Mouse (Mus musculus) hindbrain, embryonic 14.5 days (tissue): ENCODE measurements around the gene Abca14. TPM values are rescaled to one million over a fixed set of nuclear protein-coding genes. Genes with fewer than 3 reads are reported as not detected.

Experiments
- ATAC-seq: fragments of 200-750 bp; cut with Nextera tagmentation; 2 replicates; pipeline ENCODE4 v1.8.0; 2017; ENCODE audit warnings: moderate number of reproducible peaks, mild to moderate bottlenecking, moderate TSS enrichment, moderate library complexity; ENCODE audit not compliant: low FRiP score
- DNase-seq: peaks from one replicate; pipeline ENCODE4 v3.0.0-alpha.2; 2015; ENCODE audit warnings: low spot score
- H3K27ac ChIP-seq: fragments of 300-500 bp; sonication (generic); 2 replicates; pipeline ENCODE4 v1.5.1; 2014; ENCODE audit warnings: mild to moderate bottlenecking, moderate library complexity
- H3K27me3 ChIP-seq: fragments of 300-500 bp; sonication (generic); 2 replicates; pipeline ENCODE4 v1.6.1; 2014; ENCODE audit warnings: mild to moderate bottlenecking, low read length, mixed read lengths; ENCODE audit not compliant: control insufficient read depth, insufficient read depth
- H3K36me3 ChIP-seq: fragments of 300-500 bp; sonication (generic); replicated peaks from 2 replicates; pipeline ENCODE4 v1.6.1; 2014; ENCODE audit not compliant: control insufficient read depth, insufficient read depth
- H3K4me1 ChIP-seq: fragments of 300-500 bp; sonication (generic); replicated peaks from 2 replicates; pipeline ENCODE4 v1.6.1; 2014; ENCODE audit warnings: antibody characterized with exemption, low read length, mixed read lengths; ENCODE audit not compliant: control insufficient read depth, insufficient read depth
- H3K4me2 ChIP-seq: fragments of 300-500 bp; sonication (generic); replicated peaks from 2 replicates; pipeline ENCODE4 v1.6.1; 2014; ENCODE audit warnings: mild to moderate bottlenecking, moderate library complexity
- H3K4me3 ChIP-seq: fragments of 300-500 bp; sonication (generic); replicated peaks from 2 replicates; pipeline ENCODE4 v1.5.1; 2014; ENCODE audit warnings: mild to moderate bottlenecking, low read length
- H3K9ac ChIP-seq: fragments of 300-500 bp; sonication (generic); 2 replicates; pipeline ENCODE4 v1.6.1; 2014
- H3K9me3 ChIP-seq: fragments of 300-500 bp; sonication (generic); 2 replicates; pipeline ENCODE4 v1.6.1; 2016; ENCODE audit warnings: low read length; ENCODE audit not compliant: control insufficient read depth
- WGBS: fragments of 180-500 bp; shearing (Covaris S2); extraction: QIAGEN DNeasy Blood & Tissue Kit; methylation state at CpG from one replicate; pipeline ENCODE4 v1.1.7; 2014; 5-methylcytosine and 5-hydroxymethylcytosine counted together
- polyA plus RNA-seq: library from polyadenylated mRNA; unstranded; fragments of >200 nt; fragmentation: Nextera tagmentation; extraction: Ambion mirVana; gene quantifications from 2 replicates; pipeline ENCODE4 v1.2.1, GENCODE M21; 2014

Abca14 gene
- polyA plus RNA-seq, 1 experiment from 2014 or later, result not detected

DNA sequence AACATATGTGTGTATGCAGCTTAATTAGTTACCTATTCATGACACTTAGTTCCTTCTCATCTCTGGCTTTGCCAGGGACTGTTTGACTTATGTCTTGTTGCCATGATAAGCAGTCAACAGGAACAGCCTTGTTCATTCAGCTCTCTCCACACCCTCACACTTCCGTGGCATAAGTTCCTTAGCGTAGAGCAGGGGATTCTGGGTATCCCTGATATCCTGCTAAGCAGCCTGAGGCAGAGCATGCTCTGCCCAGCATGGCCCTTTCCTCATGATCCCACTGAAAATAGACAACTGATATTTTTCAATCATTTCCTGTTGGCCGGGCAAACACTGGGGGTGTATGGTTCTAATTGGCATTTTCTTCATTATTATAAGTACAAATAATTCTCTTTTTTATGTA lies 26.1 kb upstream of the Abca14 start:
- WGBS, result 78% methylated on average over 3 of the region's 3 CpGs
- Histone ChIP-seq H3K4me1 (0 out of 2 replicates have a peak, but pooled peaks cover 2% of the 10 kb centered on the region), H3K27me3 (no peaks in the 10 kb centered on the region), H3K4me2 (no peak overlapping the region), H3K36me3 (no peaks in the 10 kb centered on the region), H3K9ac (no peak overlapping the region), H3K27ac (no peak overlapping the region), H3K4me3 (no peak overlapping the region), H3K9me3 (no peaks in the 10 kb centered on the region)
- ATAC-seq, result no peak
- no peak for DNase-seq

- H3K27ac ChIP-seq, result no peak overlapping the region
- H3K27me3 ChIP-seq, result no peaks in the 10 kb centered on the region
- H3K9me3 ChIP-seq, result no peaks in the 10 kb centered on the region
- H3K4me1 ChIP-seq, result 0 out of 2 replicates have a peak, but pooled peaks cover 2% of the 10 kb centered on the region
- ATAC-seq (no peak), DNase-seq (no peak)
- 37% methylated on average over 2 of the region's 2 CpGs for WGBS
- H3K4me3 ChIP-seq, result no peak overlapping the region
- no peaks in the 10 kb centered on the region for H3K36me3 ChIP-seq
- H3K4me2 ChIP-seq, result no peak overlapping the region
- H3K9ac ChIP-seq, result no peak overlapping the region
Measured at GRCm38 (mm10) chr7:120178935-120179334, 24.8 kb upstream of the Abca14 start.

GRCm38 (mm10) chr7:120180547-120180946 lies 23.2 kb upstream of the Abca14 start:
- Histone ChIP-seq H3K27me3 (no peaks in the 10 kb centered on the region), H3K36me3 (no peaks in the 10 kb centered on the region), H3K27ac (no peak overlapping the region), H3K4me3 (no peak overlapping the region), H3K4me1 (0 out of 2 replicates have a peak, but pooled peaks cover 2% of the 10 kb centered on the region), H3K9me3 (no peaks in the 10 kb centered on the region), H3K4me2 (no peak overlapping the region), H3K9ac (no peak overlapping the region)
- no peak for ATAC-seq
- 87% methylated on average over 5 of the region's 5 CpGs for WGBS
- DNase-seq, result no peak

- DNase-seq, result no peak
- Histone ChIP-seq H3K9me3 (no peaks in the 10 kb centered on the region), H3K4me1 (0 out of 2 replicates have a peak, but pooled peaks cover 2% of the 10 kb centered on the region), H3K27ac (no peak overlapping the region), H3K9ac (no peak overlapping the region), H3K4me3 (no peak overlapping the region), H3K4me2 (no peak overlapping the region), H3K27me3 (no peaks in the 10 kb centered on the region), H3K36me3 (no peaks in the 10 kb centered on the region)
- ATAC-seq, result no peak
- WGBS, result 93% methylated on average over 4 of the region's 4 CpGs
Measured at GRCm38 (mm10) chr7:120181401-120182230, 22.1 kb upstream of the Abca14 start.

- Histone ChIP-seq H3K4me2 (no peak overlapping the region), H3K4me3 (no peak overlapping the region), H3K9me3 (no peaks in the 10 kb centered on the region), H3K4me1 (0 out of 2 replicates have a peak, but pooled peaks cover 2% of the 10 kb centered on the region), H3K9ac (no peak overlapping the region), H3K36me3 (no peaks in the 10 kb centered on the region), H3K27ac (no peak overlapping the region), H3K27me3 (no peaks in the 10 kb centered on the region)
- ATAC-seq (no peak), DNase-seq (no peak)
Measured at GRCm38 (mm10) chr7:120182891-120183290, 20.9 kb upstream of the Abca14 start.

DNA sequence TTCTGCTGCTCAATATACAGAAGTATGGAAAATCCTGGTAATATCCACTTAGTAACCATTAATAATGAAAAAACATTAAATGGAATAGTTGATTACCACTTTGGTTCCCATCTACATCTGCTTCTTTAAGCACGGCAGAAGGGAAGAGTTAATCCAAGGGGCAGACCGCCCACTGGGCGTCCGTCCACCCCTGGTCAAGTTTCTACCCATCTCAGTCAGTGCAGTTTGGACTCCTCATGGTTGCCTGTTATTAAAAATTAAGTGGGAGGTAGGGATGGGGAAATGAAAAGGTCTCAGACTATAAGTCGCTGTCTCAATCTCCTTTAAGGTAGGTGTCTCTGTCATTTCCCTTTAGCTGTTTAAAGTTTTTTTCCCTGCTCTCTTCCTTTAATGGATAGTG lies 14.8 kb upstream of the Abca14 start:
- Histone ChIP-seq H3K9me3 (no peaks in the 10 kb centered on the region), H3K27me3 (no peaks in the 10 kb centered on the region), H3K4me1 (no peaks in the 10 kb centered on the region; the same call in 1 of the 2 replicates), H3K4me3 (no peak overlapping the region), H3K36me3 (no peaks in the 10 kb centered on the region), H3K27ac (no peak overlapping the region), H3K4me2 (no peak overlapping the region), H3K9ac (no peak overlapping the region)
- DNase-seq, result no peak
- WGBS, result 92% methylated on average over 5 of the region's 5 CpGs
- no peak for ATAC-seq

DNA sequence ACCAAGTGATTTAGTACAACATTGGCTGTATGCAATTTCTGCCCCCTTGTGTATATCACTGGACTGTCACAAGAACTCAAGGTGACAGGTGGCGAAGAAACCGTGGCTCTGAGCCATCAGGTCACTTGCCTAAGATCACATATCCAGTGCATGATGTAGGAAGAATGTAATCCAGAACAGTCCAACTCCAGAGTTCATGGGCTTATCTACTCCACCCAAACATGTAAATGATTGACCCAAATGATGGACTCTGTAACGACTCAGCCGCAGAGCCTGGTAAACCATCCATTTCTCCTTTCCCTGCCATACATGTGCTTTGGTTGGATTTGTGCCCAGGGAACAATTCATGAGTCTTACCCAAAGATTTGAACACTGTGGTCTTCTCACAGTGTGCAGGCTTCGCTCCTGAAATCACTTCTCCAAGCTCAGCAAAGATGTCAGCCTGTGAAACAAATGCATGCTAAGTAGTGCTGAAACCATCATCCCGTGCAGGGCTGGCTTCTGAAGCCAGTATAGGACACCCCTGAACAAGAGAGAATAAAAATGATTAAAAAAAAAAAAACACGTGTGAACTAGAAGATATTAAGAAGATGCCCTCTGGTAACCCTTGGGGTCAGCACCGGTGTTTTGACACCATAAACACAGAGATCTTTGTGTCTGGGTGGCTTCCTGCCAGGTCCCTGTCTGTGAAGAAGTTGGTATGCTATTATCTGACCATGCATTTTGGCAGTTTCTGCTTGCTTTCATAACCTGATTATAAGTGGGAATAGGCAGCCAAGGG lies 14.2 kb upstream of the Abca14 start:
- WGBS, result 73% methylated on average over 8 of the region's 8 CpGs
- ATAC-seq, result no peak
- Histone ChIP-seq H3K4me2 (no peak overlapping the region), H3K27me3 (no peaks in the 10 kb centered on the region), H3K9ac (no peak overlapping the region), H3K9me3 (no peaks in the 10 kb centered on the region), H3K4me3 (no peak overlapping the region), H3K36me3 (no peaks in the 10 kb centered on the region), H3K4me1 (no peaks in the 10 kb centered on the region; the same call in 1 of the 2 replicates), H3K27ac (no peak overlapping the region)
- no peak for DNase-seq

DNA sequence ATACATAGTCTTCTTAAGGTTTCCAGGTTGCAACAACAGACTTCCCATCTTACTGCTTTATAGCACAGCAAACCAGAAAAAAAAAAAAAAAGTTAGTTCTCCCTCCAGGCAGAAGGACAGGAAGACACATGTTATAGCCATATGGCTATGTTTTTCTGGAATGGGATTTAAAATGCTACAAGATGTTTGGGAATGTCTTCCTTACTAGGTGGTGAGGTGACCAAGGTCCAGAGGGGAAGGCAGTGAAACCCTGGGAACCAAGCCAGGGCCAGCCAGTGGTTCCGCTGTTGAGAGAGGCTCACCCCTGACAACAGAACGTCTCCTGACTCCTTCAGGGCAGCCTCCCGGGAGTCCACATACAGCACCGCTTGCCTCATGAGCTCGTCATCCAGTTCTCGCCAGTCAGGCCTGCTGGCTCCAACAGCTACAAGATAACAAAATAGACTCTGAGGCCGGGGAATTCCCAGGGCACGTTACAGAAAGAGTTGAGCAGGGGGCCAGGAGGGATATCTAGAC lies 13.6 kb upstream of the Abca14 start:
- H3K4me3 ChIP-seq, result no peak overlapping the region
- no peaks in the 10 kb centered on the region for H3K36me3 ChIP-seq
- no peak overlapping the region for H3K9ac ChIP-seq
- no peaks in the 10 kb centered on the region for H3K9me3 ChIP-seq
- no peak for DNase-seq
- no peaks in the 10 kb centered on the region; the same call in 1 of the 2 replicates for H3K4me1 ChIP-seq
- no peaks in the 10 kb centered on the region for H3K27me3 ChIP-seq
- H3K4me2 ChIP-seq, result no peak overlapping the region
- H3K27ac ChIP-seq, result no peak overlapping the region
- 51% methylated on average over 8 of the region's 8 CpGs for WGBS
- ATAC-seq, result no peak

DNA sequence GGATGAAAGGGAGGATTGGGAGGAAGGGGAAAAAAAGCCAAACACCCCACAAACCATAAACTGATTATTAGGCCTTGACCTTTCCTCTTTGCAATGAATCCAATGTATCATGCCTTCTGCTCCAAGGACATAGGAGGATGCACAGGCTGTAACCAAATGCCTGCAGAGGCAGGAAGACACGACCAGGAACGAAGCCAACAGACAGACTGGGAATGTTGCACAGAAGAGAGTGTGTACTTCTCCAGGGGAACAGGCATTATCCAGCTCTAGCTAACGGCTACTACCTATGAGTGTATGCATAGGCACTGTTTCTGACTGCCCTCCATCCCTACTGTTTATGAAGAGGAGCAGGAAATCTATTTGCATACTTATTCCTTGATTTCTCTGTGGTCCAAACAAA lies 11.6 kb upstream of the Abca14 start:
- WGBS, result 68% methylated on average over 3 of the region's 3 CpGs
- Histone ChIP-seq H3K9me3 (no peaks in the 10 kb centered on the region), H3K4me1 (no peaks in the 10 kb centered on the region; the same call in 1 of the 2 replicates), H3K27ac (no peak overlapping the region), H3K4me2 (no peak overlapping the region), H3K27me3 (no peaks in the 10 kb centered on the region), H3K4me3 (no peak overlapping the region), H3K36me3 (no peaks in the 10 kb centered on the region), H3K9ac (no peak overlapping the region)
- ATAC-seq (no peak), DNase-seq (no peak)
